Mouse (Mus musculus): Measurements from ENCODE around the gene Tnfrsf9.
"Not testable (repeated sequence)": the region's sequence is repeated elsewhere in the genome, so short reads cannot be mapped to it uniquely, and the experiment has no call there.

Gene Tnfrsf9

DNA sequence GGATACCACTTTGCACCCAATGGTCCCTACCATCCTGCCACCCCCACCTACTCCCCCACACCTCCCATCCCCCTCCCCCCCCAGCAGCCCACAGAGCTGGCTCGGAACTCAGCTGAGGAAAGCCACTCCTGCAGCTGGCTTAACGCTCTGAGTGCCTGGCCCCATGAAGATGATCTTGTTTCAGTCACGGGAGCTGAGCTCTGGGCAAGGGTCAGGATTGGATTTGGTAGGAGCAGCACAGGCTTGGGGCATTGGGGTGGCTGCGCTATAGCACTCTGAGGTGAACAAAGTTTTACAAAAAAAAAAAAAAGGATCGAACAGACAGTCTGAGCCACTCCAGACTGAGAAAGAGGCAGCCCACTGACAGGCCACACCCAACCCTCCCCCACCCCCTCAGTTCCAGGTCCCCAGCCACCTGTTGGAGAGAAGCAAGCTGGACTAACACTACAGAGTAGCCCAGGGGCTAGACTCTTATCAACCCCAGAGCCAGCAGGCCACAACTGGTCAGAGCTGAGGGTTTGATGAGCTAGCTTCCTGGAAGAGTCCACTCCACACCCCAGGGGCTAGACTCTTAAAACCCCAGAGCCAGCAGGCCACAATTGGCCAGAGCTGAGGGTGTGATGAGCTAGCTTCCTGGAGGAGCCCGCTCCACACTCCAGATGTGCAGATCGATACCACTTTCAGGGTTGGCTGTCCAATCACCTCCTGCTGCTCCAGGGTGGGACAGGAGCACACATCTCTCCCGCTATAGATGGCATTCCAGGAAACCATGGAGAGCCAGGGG, 19.5 kb upstream of the Tnfrsf9 start:
- DNase-seq (ENCODE audit: low spot score in 2 of 2): no peak

DNA sequence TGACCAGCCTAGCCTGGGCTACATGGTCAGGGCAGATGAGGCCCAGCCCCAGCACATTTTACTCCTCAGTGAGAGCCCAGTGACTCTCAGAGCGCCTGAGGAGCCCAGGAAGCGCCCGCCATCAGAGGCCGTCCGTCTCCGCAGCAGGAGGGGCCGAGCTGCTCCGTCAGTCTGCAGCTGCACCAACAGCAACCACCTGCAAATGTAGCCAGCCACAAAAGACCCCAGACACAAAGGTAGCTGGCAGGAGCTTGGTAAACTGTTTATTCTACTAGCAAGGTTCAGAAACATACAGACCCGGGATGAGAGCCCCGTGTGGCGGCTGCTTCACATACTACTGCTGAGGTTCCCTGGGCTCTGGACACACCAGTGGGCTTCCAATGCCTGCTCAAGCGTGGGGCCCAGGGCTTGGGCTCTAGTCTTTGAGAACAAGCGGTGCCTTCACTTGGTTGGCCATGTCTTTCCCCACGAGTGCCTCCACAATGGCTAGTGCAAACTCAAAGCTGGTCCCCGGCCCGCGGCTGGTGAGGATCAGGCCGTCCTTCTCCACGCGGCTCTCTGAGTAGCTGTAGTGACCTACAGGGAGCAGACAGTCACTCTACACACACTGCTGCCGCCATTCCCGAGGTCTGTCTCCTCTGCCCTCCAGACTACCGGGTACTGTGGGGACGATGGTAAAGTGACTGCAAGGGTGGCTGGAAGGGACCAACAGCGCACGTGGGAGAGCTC, 17.3 kb upstream of the Tnfrsf9 start:
- DNase-seq (ENCODE audit: low spot score in 2 of 2): no peak

DNA sequence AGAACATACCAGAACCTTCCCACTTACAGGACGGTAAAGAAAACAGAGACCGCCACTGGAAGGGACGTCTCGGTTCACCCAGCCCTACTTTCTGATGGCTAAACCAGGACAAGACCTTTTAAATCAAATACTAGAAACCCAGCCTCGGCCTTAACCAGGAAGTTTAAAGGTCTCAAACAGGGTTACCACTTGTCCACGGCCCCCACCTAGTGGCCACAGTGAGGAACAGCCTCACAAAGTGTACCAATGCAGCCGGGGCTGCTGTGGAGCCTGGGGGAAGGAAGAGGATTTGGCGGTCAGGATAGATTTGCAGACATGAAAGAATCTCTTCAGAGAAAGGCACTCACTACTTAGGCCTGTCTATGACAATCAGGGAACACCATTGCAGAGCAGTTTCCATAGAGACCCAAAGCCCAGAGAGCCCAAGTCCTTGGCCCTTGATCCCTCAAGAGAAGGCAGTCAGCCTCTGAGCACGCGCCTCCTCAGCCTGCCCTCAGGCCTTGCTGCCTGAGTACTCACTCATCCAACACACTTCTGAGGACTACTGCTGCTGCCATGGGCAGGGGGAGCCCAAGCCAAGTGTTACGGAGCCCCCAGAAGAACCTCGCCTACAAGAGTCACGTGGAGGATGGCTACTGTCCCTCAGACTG, 15.5 kb upstream of the Tnfrsf9 start:
- DNase-seq (ENCODE audit: low spot score in 2 of 2): peak; percentile 57 to 75

DNA sequence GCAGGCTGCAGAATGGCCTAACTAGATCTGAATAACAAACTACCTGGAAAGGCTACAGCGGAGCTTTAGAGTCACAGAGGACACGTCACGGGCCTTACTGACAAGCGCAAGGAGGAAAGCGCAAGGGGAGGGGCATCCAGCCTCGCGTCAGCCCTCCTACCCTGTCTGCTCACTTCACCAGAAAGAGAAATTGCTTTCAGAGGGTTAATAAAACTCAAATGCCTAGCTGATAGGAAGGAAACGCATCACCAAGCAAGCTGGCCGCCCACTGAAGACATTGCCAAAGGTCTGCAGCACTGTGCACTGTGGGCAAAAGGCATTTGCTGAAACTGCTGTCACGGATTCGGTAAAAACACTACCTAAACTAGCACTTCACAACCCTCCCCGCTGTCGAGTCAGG, 13.9 kb upstream of the Tnfrsf9 start:
- DNase-seq (ENCODE audit: low spot score in 2 of 2): no peak

DNA sequence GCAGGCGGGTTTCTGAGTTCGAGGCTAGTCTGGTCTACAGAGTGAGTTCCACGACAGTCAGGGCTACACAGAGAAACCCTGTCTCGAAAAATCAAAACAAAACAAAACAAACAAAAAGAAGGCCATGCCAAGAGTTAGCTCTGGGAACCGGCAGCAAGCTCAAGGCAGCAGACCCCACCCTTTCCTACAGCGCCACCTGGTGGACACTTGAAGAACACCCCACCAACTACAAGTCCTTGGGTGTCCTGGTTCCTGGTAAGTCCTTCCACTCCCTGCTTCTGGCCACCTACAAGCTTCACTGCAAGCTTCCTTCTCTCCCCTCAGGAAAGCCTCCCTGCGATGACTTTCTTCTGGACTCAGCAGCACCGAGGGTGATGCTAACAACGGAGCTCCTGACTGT, 12.7 kb upstream of the Tnfrsf9 start:
- peak; percentile 61 to 77 for DNase-seq (ENCODE audit: low spot score in 2 of 2)

DNA sequence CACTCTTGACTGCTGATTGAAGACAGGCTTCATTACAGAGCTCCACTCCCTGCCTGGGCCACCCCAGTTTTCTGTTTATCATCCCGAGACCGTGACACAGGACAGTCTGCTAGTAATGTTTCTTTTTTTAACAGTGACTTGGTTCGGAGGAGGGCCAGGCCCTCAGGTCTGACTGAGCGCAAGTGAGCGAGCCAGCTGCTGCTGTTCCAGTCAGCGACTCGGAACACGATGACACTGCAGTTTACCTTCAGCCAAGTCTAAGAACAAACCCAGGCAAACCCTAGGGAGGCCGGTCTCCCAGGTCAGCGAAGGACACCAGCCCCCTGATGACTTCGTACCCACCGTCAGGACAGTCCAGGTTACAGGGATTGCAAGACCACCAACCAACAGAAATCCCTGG, 12.3 kb upstream of the Tnfrsf9 start:
- DNase-seq (ENCODE audit: low spot score in 2 of 2): no peak

DNA sequence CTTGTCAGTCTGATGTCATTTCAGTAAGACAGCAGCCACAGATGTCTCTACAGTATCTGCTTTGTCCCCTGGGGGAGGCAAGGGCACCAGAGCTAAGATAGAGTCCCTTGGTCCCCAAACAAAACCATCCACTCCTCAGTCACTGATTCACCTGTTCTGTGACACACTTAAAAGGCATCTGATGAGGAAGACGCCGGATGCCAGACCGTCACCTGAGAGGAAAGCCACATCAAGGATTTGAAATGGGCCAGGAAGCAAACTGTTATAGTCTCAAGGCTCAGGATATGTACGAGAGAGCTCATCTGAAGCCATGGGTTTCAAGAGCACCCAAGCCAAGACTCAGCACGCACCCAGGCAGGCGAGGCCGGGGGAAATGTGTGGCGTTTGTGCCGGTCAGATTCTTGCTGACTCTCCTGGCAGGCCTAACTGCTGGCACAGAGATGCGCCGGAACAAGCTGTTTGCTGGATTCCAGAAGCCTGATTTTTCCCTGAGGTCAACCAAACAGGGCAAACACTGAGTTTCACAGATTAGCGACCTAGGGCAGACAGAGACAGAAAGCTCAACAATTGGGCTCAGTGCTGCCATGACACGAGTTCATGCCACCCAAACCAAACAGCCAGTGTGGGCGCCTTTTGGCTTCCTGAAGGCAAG, 11.1 kb upstream of the Tnfrsf9 start:
- DNase-seq (ENCODE audit: low spot score in 2 of 2): no peak

DNA sequence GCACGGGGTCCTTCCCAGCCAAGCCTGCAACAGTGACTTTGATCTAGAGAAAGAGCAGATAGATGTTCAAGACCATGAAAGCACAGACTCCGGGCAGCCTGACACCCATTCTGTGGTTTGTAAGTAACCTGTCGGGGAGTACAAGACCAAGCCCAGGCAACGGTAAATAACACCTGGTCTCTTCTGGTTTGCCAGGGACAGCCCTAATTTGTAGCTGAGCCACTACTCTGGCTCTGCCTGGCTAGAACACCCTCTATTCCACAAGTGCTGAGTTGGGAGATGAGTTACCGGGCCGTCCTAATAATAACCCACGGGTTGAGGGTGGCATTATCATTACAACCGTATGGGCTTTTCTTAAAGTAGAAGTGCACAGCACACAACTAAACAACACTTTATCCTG, 7.3 kb upstream of the Tnfrsf9 start:
- no peak for DNase-seq (ENCODE audit: low spot score in 2 of 2)

DNA sequence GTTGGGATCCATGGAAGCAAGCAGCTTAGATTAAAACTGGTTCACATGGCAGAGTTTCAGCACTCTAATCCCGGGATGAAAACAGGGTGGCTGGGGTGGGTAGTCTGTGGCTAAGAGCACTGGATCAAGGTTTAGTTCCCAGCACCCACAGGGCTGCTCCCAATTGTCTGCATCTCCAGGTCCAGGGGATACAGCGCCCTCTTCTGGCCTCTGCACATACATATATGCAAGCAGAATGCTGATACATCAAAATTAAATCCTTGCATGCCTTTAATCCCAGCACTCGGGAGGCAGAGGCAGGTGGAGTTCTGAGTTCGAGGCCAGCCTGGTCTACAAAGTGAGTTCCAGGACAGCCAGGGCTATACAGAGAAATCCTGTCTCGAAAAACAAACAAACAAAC, 5.8 kb upstream of the Tnfrsf9 start:
- not testable (repeated sequence) for DNase-seq (ENCODE audit: low spot score in 2 of 2)

DNA sequence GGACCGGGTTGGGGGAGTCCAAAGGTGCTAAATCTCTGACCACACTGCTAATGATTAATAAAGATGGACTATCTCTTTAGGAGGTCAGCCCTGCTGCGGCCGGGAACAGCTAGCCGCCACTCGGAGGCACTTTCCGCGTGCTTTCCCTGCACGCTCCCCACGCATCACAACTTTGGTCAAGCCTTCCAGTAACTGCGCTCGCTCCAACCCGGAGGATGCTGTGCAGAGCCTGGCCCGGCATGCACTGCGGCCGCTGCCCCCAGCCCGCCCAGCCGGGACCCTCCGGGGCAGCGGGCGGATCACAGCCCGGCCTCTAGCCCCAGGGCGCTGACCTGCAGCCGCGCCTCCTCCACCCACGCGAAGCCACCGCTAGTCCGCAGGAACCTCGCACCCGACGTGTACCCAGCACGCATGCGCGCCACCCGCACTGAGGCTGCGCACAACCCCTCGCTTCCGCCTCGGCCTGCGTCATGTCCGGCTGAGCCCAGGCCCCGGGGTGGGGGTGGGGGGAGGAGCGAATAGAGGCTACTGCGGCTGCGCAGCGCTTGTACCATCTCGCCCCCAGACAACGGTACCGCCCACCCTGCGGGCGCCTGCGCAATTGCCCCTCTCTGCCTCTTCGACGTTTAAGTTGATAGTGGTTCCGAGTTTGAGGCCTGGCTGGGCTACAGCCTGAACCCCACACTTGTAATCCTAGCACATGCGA, 4.8 kb upstream of the Tnfrsf9 start:
- peak; percentile 99 for DNase-seq (ENCODE audit: low spot score in 2 of 2)

DNA sequence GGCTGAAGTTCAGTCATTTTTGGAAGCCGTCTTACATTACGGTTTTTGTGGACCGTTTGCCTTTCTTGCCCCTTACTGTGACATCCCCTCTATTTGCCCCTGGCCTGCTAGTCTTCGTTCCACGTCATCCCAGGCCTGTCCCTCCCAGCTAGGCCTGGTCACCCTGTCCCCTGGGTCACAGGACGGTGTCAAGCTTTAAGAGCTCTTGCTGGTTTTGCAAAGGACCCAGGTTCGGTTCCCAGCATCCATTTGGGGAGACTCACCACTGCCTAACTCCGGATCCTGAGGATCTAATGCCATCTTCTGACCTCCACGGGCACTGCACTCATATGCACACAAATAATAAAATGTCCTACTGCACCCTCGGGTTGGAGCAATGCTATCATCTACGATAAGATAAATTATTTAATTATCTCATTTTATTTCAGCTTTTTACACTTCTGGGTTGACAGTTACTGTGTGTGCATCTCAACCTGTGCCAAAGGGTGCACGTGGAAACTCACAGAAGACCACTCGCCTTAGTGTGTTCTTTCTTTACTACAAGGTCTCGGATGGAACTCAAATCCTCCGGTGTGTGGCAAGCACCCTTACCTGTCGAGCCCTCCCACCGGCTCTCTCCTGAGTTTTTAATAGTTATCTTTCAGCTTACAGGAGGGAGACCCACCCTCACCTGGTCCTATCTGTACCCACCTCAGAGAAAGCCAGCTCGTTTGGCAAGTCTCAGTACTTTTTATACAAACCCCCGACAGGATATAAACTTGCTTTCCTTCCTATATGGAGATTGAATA, 4.0 kb upstream of the Tnfrsf9 start:
- no peak for DNase-seq (ENCODE audit: low spot score in 2 of 2)

DNA sequence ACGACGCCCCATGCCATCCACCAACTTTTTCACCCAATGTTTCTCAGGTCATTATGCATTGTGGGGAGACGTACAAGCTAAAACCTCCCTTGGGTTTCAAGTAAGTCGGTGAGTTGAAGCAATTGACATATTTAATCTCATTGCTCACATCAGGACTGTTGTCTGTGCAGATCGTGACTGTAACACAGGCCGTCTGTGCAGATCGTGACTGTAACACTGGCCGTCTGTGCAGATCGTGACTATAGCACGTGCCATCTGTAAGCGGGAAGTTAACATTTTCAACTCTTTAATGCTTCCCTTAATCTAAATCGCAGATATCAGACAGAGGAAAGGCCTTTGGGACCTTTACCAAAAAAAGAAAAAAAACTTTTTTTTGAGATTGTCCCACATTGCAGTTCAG, 619 bp upstream of the Tnfrsf9 start:
- no peak for DNase-seq (ENCODE audit: low spot score in 2 of 2)

DNA sequence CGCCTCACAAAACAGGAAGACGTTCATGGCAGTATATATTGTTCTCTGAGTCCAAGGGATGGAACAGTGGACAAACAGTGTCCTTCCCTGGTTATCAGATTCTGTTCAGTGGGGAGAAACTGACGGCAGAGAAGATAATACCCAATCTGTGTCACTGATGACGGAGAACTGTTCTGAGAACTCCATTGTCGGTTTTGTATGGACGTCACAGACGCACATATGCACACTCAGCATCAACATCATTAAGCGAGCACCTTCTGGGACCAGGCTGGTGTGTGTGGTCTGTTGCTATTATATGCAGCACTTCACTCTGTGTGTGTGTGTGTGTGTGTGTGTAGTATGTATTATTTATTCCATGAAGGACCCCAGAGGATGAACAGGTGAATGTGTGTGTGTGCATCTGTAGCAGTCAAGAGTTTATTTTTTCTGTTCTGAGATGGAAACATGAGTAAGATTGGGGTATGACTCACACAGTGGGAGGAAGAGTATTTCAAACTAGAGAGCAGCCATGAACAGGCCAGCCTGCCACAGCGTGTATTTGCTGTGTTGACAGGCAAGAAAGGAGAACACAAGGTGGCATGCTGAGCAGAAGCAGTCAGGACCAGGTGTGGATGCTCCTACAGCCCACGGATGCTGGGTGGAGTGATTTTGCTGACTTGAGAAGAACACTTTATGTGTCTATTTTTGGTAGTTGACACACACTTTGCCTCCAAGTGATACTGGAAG, 982 bp downstream of the Tnfrsf9 start:
- DNase-seq (ENCODE audit: low spot score in 2 of 2): no peak

DNA sequence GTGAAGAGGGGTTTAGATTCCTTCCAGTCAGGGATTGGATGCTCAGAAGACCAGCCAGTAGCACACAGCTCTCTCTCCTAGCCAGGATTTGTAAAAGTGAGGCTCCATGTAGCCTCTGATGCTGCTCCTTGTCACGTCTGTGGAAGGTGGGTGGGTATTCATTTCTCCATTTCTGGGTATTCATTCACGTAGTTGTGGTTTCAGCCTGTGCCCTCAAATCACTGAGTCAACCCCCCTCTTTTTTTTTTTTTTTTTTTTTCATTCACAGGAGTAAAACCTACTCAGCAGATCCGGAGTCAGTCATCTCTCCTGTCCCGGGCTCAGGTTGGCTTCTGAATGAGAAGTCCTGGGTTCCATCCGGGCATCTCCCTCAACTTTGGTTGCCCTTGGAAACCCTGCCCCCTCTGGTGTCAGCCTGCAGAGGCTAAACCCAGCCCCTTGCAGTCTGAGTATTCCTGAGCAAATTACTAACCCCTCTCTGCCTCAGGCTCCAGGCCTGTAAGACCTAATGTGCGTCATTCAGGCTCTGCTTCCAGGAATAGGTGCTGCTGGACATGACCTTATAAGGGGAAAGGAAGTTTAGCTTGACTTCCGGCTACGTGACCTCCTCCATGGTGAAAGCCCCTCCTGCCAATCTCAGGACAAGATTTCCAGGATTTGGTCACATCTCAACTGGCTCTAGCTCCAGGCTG, 3.1 kb downstream of the Tnfrsf9 start:
- no peak for DNase-seq (ENCODE audit: low spot score in 2 of 2)

DNA sequence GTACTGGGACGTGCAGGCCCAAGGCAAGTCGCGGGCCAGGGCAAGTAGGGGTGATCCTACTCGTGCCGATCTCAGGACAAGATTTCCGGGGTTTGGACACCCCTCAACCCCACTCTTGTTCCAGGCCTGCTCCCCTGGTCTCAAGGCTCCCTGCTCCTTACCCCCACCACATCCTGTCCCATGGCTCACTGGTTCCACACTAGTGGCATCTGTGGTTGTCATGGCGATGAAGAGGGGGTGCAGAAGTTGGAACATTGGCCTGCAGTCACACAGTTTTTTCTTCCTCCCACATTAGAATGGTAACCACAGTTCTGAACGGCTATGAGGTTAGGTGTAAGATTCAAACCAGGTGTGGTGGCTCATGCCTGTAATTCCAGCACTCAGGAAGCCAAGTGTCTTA, 6.8 kb downstream of the Tnfrsf9 start:
- no peak for DNase-seq (ENCODE audit: low spot score in 2 of 2)

DNA sequence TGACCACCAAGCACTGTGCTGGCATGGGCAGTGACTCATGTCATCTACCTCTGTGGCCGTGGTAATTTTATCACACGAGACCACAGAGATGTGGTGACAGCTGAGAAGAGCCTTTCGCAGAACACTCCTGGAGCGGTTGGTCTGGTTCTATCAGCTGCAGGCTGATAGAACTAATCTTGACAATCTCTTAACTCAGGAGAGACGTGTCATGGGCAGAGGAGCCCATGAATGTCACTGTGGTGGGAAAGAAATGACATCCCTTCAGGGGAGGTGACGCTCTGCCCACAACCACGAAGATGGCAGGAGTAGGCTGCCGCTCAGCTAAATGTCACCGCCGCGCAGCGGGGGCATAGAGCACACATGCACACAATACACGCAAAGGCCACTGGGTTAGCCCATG, 9.9 kb downstream of the Tnfrsf9 start:
- DNase-seq (ENCODE audit: low spot score in 2 of 2): no peak

DNA sequence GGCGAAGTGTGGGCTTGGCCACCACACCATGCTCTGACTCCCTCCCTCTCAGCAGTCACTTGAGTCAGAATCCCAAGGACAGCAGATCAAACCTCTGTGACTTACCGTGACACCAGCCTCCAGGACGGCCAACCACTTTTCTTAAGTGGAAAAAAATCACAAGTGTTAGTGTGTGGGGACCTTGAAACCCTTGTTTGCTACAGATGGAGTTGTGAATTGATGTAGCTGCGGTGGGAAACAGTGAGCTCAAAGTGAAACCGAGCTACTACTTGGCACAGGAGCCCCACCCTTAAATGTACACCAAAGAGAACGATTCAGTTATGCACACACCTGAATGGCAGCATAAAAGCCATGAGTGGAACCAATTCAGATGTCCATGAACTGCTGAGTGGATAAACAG, 10.6 kb downstream of the Tnfrsf9 start:
- DNase-seq (ENCODE audit: low spot score in 2 of 2): no peak

DNA sequence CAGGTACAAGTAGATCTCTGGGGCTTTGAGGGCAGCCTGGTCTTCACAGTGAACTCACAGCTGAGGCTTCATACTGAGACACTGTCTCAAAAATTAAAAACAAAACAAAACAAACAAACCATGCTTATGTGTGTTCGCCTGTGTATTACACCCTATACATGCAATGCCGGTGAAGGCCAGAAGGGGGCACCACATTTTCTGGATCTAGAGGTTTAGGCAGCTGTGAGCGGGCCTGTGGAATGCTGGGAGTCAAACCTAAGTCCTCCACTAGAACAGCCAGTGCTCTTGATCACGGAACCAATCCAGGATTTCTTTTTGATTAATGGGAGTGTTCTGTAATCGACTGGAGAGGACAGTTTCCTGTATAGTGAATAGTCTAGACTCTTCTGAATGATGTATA, 11.6 kb downstream of the Tnfrsf9 start:
- no peak for DNase-seq (ENCODE audit: low spot score in 2 of 2)

DNA sequence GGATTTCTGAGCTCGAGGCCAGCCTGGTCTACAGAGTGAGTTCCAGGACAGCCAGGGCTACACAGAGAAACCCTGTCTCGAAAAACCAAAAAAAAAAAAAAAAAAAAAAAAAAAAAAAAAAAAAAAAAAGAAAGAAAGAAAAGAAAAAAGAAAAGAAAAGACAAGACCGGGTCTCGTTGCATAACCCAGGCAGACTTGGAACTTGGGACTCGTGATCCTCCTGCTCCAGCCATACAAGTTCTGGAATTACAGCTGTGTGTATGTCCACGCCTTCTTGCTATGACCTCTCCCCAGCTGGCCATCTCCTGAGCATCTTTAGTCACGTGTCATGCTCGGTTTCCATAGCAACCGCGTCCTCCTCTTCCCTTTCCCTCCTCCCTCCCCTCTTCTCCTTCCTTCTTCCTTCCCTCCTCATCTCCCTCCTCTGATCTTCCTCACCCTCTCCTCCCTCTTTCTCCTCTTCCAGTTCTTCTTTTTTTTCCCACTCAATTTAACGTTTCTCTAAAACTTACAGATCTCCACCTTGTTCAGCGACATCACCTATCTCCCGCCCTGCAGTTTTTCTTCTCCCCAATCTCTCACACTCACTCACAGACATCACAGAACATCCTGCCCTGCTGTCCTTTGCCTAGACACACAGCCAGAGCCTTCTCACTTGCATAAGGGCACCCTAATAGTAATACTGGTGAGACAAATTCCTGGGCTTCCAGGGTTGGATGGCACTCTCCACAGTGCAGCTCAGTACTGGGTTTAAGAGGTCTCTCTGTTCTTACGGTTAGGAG, 12.8 kb downstream of the Tnfrsf9 start:
- DNase-seq (ENCODE audit: low spot score in 2 of 2): no peak
